Comparison of ENCODE assay signal across 14 mouse cellular contexts in the genomic region with DNA sequence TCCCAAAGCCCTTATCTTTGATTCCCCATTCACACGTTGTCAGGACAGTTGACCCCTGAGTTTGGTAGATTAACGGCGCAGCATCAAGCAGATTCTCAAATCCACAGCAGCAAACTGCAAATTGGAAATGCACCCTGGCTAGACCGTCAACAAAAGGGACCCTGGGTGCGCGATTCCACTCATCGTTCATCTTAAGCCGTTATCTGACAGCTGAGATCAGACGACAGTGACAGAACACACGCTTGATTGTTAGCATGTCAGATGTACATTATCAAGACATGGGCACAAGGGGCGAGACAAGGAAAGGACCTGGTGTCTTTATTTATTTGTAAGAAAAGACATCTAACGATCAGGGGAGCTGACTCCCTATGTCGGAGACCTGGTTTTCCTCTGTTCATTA. TPM values are rescaled to one million over a fixed set of nuclear protein-coding genes. Genes with fewer than 3 reads are reported as not detected.
A peak's percentile ranks its signal among the peaks of the same experiment; 100 is the strongest.
DNase-seq lines count a peak whose midpoint lies in the region; ATAC-seq lines count a peak whose summit lies in the region.
"Had no signal": no experiment of that assay in that cellular context is flagged by ENCODE, and none has a peak within 500 bp of the region (broad histone marks: within the 10 kb centered on the region; RNA-seq: fewer than 3 reads in every experiment).

No protein-coding gene starts in this region.

- no peaks in the 10 kb centered on the region for H3K4me1 ChIP-seq in heart, embryonic 10.5 days
- H3K4me1 ChIP-seq in lung, embryonic 15.5 days, result no peaks in the 10 kb centered on the region
- H3K4me1 ChIP-seq in forebrain, embryonic 16.5 days (replicated peaks; ENCODE audit: control insufficient read depth, insufficient read depth, low read length), result peaks cover 2% of the 10 kb centered on the region; the same call in 1 of the 2 replicates
- no peaks in the 10 kb centered on the region for H3K4me1 ChIP-seq in neural tube, embryonic 11.5 days (ENCODE audit: control insufficient read depth, insufficient read depth, low read length)
- no peaks in the 10 kb centered on the region for H3K4me1 ChIP-seq in limb, embryonic 10.5 days

- no peak for DNase-seq in heart, embryonic 10.5 days (ENCODE audit: low spot score)
- no peak for DNase-seq in heart, postnatal 10 days
- no peak for DNase-seq in lung, postnatal 10 days
- peak; percentile 13 for DNase-seq in neural tube, embryonic 11.5 days (ENCODE audit: low spot score)
- DNase-seq in cerebellum, postnatal 25 days, result no peak
- DNase-seq in limb, embryonic 10.5 days (ENCODE audit: low spot score), result no peak
- DNase-seq: B cell, adult 2 months; kidney, adult 18-20 months; left cerebral cortex, postnatal 4 days; lung, adult 18-20 months; thymus, postnatal 36 days had no signal

- no peak overlapping the region for H3K9ac ChIP-seq in lung, embryonic 15.5 days
- H3K9ac ChIP-seq in forebrain, embryonic 16.5 days (replicated peaks; ENCODE audit: low read depth, low read length), result 0 out of 2 replicates have a peak overlapping the region, but pooled peaks have one; percentile 31
- H3K9ac ChIP-seq in neural tube, embryonic 11.5 days (ENCODE audit: low read length), result no peak overlapping the region

- 22% methylated on average over 13 of the region's 13 CpGs for WGBS in heart, embryonic 10.5 days
- 14% methylated on average over 13 of the region's 13 CpGs for WGBS in lung, embryonic 15.5 days
- 19% methylated on average over 13 of the region's 13 CpGs for WGBS in forebrain, embryonic 16.5 days
- WGBS in neural tube, embryonic 11.5 days, result 72% methylated on average over 13 of the region's 13 CpGs
- 55% methylated on average over 13 of the region's 13 CpGs for WGBS in limb, embryonic 10.5 days

- peak overlapping the region; percentile 42 for H3K4me3 ChIP-seq in heart, embryonic 10.5 days
- no peak overlapping the region for H3K4me3 ChIP-seq in lung, embryonic 15.5 days
- peak overlapping the region; percentile 29 for H3K4me3 ChIP-seq in forebrain, embryonic 16.5 days (replicated peaks; ENCODE audit: low read length)
- H3K4me3 ChIP-seq in neural tube, embryonic 11.5 days (ENCODE audit: low read depth, low read length), result no peak overlapping the region
- H3K4me3 ChIP-seq in limb, embryonic 10.5 days, result no peak overlapping the region

- no peaks in the 10 kb centered on the region for H3K27me3 ChIP-seq in heart, embryonic 10.5 days (ENCODE audit: insufficient read depth, poor library complexity, severe bottlenecking)
- no peaks in the 10 kb centered on the region for H3K27me3 ChIP-seq in lung, embryonic 15.5 days
- H3K27me3 ChIP-seq in forebrain, embryonic 16.5 days (replicated peaks; ENCODE audit: control insufficient read depth, insufficient read depth, low read length), result no peaks in the 10 kb centered on the region
- no peaks in the 10 kb centered on the region for H3K27me3 ChIP-seq in neural tube, embryonic 11.5 days (ENCODE audit: control insufficient read depth, insufficient read depth, low read length)
- H3K27me3 ChIP-seq in limb, embryonic 10.5 days (ENCODE audit: low read depth, poor library complexity, severe bottlenecking), result no peaks in the 10 kb centered on the region

- intact Hi-C loops in heart, postnatal 10 days (cut with DNase I), result no loop called here

- ATAC-seq in lung, embryonic 15.5 days (ENCODE audit: borderline replicate concordance, extremely low read depth, low FRiP score, low TSS enrichment), result no peak
- peak; percentile 58 for ATAC-seq in forebrain, embryonic 16.5 days
- no peak for ATAC-seq in neural tube, embryonic 11.5 days (ENCODE audit: insufficient read depth, low FRiP score, low TSS enrichment)

- no peaks in the 10 kb centered on the region for H3K9me3 ChIP-seq in heart, embryonic 10.5 days
- H3K9me3 ChIP-seq in lung, embryonic 15.5 days, result no peaks in the 10 kb centered on the region
- H3K9me3 ChIP-seq in forebrain, embryonic 16.5 days (ENCODE audit: control insufficient read depth, low read length), result no peaks in the 10 kb centered on the region
- H3K9me3 ChIP-seq in neural tube, embryonic 11.5 days (ENCODE audit: control insufficient read depth, low read length), result no peaks in the 10 kb centered on the region
- H3K9me3 ChIP-seq in limb, embryonic 10.5 days (replicated peaks), result no peaks in the 10 kb centered on the region

- H3K36me3 ChIP-seq in heart, embryonic 10.5 days, result no peaks in the 10 kb centered on the region
- no peaks in the 10 kb centered on the region for H3K36me3 ChIP-seq in lung, embryonic 15.5 days
- no peaks in the 10 kb centered on the region for H3K36me3 ChIP-seq in forebrain, embryonic 16.5 days (ENCODE audit: control insufficient read depth, insufficient read depth)
- no peaks in the 10 kb centered on the region for H3K36me3 ChIP-seq in neural tube, embryonic 11.5 days (ENCODE audit: control insufficient read depth, insufficient read depth, low read length)
- H3K36me3 ChIP-seq in limb, embryonic 10.5 days, result no peaks in the 10 kb centered on the region

- peak overlapping the region; percentile 35 for H3K4me2 ChIP-seq in lung, embryonic 15.5 days
- peak overlapping the region; percentile 37 for H3K4me2 ChIP-seq in forebrain, embryonic 16.5 days (ENCODE audit: low read length)
- H3K4me2 ChIP-seq in neural tube, embryonic 11.5 days (ENCODE audit: low read depth), result no peak overlapping the region

- no peak overlapping the region for H3K27ac ChIP-seq in heart, embryonic 10.5 days
- no peak overlapping the region for H3K27ac ChIP-seq in lung, embryonic 15.5 days
- H3K27ac ChIP-seq in forebrain, embryonic 16.5 days (ENCODE audit: low read length), result peak overlapping the region; percentile 2; the same call in 1 of the 2 replicates
- no peak overlapping the region for H3K27ac ChIP-seq in neural tube, embryonic 11.5 days (ENCODE audit: low read depth, low read length)
- no peak overlapping the region for H3K27ac ChIP-seq in limb, embryonic 10.5 days

RNA-seq across cellular contexts. Expression of a gene that starts 39.5 kb away (rescaled TPM):
- polyA plus RNA-seq in heart, embryonic 10.5 days (2016; fragmentation: Nextera tagmentation; extraction: Ambion mirVana), result 8.1 and 20.4 TPM in 2 replicates
- 1 to 10 TPM; 1.6 to 1.9 TPM for total RNA-seq in heart, postnatal 10 days (2021)
- 32.5 and 35.0 TPM in 2 replicates for polyA plus RNA-seq in lung, embryonic 15.5 days (2015; fragmentation: Nextera tagmentation; extraction: Ambion mirVana)
- polyA plus RNA-seq in forebrain, embryonic 16.5 days (2015; fragmentation: Nextera tagmentation; extraction: Ambion mirVana), result 76.8 and 84.3 TPM in 2 replicates
- polyA plus RNA-seq in neural tube, embryonic 11.5 days (2014; fragmentation: Nextera tagmentation; extraction: Ambion mirVana), result 91.9 and 94.3 TPM in 2 replicates
- 10.4 and 14.2 TPM in 2 replicates for polyA plus RNA-seq in limb, embryonic 10.5 days (2016; fragmentation: Nextera tagmentation; extraction: Ambion mirVana)
- total RNA-seq: MEL had no signal

Comparison
In these comparisons a context has a peak if more than half of its experiments do, and no peak if none do; other contexts are left out.
1. H3K4me3 ChIP-seq: peak in heart, embryonic 10.5 days (single experiment) and forebrain, embryonic 16.5 days (single experiment); none in lung, embryonic 15.5 days (single experiment), neural tube, embryonic 11.5 days (single experiment) and limb, embryonic 10.5 days (single experiment).